Mouse (Mus musculus): Measurements from ENCODE around the gene Hlcs. TPM values are rescaled to one million over a fixed set of nuclear protein-coding genes. Genes with fewer than 3 reads are reported as not detected.
A peak's percentile ranks its signal among the peaks of the same experiment; 100 is the strongest.
"Not testable (repeated sequence)": the region's sequence is repeated elsewhere in the genome, so short reads cannot be mapped to it uniquely, and the experiment has no call there.

Gene Hlcs
- polyA plus RNA-seq (2015; fragmentation: Nextera tagmentation; extraction: Ambion mirVana) = 3.8 and 5.6 TPM in 2 replicates

DNA sequence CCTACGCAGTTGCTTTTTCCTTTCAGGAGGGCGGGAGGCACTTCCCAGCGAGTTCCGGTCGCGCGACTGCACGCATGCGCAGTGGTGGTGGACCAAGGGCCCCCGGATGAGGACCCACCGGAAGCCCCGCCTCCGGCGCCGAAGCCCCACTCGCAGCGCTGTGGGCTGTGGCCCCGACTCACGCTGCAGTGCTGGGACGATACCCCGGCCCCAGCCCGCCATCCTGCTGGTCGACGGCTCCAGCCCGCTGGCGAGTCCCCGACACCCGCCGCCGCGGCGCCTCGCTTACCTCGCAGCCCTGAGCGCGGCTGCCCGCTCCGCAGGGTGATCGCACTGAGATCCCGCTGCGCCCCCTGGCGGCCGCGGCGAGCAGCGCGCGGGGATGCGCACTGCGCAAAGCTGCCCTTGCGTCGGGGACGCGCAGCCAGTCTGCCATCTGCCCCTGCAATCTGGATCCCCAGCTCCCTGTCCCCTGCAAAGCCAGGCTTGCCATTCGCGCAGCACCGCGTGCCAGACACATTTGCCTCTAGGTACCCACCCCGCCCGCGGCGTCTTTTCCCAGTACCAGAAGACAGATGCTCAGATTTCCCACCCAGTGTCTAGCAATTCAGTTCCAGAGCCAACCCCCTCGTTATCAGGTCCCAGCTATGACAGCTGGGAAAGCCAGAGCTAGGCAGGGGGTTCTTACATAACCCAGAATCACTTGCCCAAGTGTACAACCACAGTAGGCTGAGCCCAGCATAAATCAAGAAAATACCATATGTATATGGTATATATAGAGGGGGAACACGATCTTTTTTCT, at the start of gene Hlcs:
Gene Hlcs, minus strand, starts transcription at position 343 of the 802 bp plus-strand sequence.
- DNase-seq (ENCODE audit: low spot score) = peak; percentile 97

DNA sequence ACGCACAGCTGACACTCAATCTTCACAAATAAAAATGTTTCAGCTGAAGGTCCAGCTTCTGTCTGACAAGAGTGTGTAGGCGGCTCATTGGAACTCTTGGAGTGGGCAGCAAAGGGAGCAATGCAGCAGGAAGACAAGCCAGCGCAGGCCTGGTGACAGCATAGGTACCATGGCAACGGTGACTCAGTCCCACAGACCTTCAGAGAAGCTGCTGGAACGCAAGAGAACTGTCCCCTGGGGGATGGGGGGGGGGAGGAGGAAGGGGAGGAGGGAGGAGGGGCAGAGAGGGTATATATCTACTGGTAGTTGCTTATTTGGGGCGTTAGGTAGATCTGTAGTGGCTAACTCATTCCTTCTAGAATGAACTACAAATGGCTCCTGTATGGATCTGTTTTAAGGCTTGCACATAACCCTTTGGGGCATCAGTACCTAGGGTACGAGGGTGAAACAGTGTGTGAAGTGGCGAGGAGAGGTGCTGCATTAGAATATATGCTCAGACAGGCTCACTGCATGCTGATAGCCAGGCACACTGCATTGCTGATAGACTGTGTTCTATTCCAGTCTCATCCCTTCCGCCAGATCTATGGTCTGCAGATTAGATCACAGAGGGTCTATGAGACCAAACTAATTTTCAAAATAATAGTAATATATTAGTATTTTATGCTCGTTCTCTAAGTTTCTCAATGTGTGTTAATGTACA, 49.0 kb upstream of the Hlcs start:
- DNase-seq (ENCODE audit: low spot score) = no peak

DNA sequence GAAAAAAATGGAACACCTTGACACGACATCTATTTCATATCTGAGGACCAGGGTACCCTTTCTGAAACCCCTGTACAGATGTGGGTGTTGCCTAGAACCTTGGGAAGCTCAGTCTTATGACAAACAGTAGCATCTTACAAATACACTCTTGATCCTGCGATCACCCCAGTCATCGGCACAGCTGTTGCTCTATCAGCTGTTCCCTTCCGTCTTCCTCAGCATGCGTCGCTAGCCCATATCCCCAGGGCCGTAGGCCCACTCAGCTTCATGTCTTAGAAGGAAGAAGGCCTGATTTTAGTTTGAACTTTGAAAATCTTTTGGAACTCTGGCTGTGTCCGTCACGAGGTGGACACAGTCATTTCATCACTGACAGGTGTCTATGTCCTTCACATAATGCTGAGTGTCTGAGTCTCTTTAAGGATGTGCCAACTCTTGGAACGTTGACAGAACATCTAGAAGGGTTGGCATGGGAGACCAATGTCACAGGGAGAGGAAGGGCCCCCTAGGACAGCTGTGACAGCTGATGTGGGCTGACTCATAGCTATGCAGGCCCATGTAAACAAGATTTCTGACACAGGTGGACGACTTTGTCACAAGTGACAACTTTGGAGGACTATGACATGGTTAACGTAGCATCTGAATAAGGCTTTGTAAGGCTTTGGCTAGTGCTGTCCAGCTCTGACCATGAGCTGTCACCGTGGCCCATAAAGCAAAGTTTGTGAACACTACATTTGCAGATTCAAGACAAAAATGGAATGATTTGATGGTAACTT, 47.4 kb upstream of the Hlcs start:
- DNase-seq (ENCODE audit: low spot score) = no peak

DNA sequence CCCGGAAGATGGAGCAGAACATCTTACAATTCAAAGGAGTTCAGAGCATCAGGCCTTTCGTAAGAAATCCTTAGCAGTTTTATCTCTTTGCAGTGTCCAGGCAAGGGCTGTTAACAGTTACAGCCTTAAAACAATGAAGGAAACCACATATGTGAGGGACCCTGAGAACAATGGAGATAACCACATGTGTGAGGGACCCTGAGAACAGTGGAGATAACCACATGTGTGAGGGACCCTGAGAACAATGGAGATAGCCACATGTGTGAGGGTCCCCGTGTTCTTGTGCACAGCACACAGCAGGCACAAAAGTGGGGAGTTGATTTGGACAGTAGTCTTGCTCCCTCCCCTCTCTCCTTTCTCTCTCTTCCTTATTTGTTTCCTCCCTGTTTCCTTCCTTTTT, 44.7 kb upstream of the Hlcs start:
- no peak for DNase-seq (ENCODE audit: low spot score)

DNA sequence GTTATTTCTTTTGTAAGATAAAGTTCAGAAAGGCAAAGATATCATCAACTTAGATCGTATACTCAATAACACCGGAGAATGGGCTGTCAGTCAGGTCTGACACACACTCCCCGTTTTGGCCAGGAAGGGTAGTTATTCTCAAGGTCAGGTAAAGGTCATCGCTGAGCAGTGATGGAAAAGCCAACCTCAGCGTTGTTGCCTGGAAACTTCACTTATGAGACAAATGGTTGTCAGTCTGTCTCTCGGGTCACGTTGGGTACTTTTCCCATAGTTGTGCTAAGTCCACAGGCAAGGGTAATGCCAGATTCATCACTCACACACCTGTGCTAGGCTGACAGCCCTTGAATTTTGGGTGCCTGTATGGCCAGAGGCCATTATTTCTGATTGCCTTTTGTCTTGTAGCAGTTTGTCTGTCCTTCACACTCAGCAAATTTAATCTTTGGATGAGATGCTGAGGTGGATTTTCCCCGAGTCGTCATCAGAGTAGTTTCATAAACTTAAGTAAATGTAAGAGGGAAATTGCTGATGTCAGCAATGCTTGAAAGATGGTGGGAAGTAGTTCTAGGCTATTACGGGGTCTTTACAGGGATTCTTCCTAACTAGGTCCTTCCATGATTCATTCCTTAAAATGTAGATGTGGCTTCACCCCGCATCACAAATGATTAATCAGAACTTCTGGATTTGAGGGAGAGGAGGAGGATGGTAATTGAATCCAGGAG, 43.6 kb upstream of the Hlcs start:
- DNase-seq (ENCODE audit: low spot score) = no peak

DNA sequence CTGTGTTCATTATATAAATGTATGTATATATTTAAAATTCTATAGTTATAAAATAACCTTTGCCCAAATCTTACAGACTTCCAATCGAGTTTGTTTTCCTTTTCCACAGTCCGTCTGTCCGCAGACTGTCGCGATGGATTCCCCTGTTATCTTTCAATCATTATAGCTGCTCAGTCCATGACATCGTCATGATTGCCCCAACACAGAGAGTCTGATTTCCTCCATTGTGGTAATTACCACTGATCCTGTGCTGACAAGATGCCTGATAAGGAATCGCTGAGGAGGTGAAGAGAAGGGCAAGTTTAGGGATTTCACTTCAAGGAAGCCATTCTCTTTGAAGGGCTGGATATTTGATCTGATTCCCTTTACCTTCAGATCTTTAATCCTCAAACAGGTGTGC, 42.7 kb upstream of the Hlcs start:
- DNase-seq (ENCODE audit: low spot score) = no peak

DNA sequence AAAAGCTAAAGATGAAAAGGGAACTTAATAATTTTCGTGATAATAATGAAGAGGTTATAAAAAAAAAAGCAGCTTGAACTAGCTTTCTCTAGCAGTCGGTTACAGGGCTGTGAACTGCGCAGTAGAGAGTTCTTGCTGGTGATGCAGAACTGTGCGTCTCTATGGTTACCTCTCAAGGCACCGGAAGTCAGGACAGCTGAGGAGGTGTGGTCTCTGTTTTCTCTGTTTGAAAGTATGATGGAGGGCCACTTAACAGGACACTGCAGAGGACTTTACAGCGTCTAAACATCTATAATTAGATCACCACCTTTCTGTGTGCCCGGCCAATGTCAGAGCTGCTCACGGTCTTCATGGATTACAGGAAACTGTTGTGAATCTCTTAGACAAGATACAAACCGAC, 41.1 kb upstream of the Hlcs start:
- DNase-seq (ENCODE audit: low spot score) = peak; percentile 69

DNA sequence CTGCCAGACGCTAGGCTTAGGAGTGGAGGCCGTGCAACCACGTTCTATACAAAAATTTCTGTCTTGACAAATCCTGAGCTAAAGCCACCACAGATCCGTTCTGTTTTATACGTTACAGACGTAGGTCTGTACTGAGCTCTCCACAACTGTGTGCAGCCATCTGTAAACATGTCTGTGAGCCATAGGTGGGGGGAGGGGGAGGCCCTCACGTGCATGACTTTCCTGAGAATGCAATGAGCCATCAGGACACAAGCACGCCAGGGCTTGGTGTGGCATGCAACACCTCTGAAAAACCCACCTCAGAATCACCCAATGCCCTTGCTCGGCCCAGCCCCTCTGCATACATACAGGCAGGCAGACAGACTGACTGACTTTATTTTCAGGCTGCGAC, 36.9 kb upstream of the Hlcs start:
- DNase-seq (ENCODE audit: low spot score) = no peak

DNA sequence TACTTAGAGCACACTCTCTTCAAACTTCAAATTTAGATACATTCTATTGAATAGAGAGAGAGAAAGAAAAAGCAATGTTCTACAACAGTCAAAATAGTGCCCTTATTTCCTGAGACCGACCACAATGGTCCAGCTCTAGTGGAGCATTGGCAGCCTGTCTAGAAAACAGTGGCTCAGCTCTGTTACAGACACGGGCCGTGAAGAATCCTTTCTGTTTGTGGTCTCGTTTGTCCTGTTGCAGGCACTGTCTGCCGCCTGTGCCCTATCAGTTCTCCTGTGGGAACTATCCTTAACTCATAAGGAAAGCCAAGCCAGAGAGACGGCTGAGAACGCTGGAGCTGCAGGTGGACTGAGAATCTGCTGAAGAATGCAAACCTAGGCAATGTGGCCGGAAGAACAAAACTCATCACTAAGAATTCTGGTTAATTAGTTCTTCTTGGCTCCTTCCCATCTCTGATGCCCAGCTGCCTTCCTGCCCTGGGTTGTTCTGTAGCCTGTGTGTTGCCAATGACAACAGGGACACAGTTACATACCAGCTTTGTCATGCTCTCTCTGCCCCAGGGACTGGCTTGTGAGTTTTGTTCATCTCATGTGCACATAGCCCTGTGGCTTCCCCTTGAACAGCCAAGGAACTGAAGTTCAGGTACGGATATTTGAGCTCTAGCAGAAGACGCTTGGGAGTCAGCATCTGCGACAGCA, 36.4 kb upstream of the Hlcs start:
- DNase-seq (ENCODE audit: low spot score) = no peak

DNA sequence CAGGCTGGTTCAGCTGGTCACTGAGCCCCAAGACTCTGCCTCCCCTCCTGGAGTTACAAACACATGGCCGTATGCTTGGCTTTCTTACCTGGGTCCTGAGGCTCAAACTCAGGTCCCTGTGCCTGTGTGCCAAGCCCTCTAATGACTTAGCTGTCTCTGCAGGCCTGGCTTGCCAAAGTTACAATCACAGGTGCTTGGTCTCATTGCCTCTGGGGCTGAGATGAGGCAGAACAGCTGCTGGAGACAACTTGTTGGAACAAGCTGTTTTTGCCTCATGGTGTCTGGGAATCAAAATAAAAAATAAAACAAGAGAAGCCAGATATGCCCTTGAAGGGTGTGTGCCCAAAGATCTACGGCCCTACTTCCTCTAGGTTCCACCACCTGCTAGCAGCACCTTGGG, 35.4 kb upstream of the Hlcs start:
- DNase-seq (ENCODE audit: low spot score) = no peak

DNA sequence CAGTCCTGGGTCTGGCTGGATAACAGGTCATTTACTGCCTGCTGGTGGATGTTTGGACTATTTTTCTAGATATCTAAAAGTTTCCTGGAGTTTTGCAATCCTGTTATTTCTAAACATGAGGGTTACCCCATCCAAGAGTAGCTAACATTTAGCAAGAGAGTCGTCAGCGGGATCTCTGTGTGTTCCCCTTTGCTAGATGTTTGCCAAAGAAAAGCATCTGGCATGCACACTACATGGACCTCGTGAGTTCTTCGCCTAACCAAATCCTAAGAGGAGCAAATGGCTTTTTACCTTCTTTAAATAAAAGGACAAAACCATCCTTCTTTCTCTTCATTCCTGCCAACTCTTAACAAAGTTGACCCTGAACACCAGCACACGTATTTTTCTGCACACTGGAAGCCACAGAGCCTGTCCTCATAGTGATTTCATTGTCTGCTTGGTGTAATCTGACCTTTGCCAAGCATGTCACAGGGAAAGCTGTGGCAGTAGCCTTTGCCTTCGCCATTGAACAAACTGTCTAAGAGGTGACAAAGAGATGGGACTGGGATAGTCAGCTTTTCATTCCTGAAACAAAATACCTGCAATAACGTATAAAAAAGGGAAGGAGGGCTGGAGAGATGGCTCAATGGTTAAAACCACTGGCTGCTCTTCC, 33.8 kb upstream of the Hlcs start:
- DNase-seq (ENCODE audit: low spot score) = no peak

DNA sequence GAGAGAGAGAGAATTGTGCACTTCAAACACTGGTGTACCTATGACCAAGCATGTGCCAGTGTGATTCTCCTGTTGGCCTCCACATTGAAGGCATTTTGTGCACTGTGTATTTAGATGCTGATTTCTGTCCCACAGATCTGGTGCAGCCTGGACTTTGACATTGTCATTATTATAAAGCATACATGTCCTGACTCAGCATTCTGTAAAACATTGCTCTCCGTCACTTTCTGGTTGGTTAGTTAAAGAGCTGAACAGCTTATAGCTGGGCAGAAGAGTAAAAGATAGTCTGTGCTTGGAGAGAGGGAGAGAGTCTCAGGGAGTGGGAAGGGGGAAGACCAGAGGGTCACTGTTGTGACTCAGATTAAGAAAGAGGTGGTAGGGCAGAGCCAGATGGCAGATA, 32.4 kb upstream of the Hlcs start:
- no peak for DNase-seq (ENCODE audit: low spot score)

DNA sequence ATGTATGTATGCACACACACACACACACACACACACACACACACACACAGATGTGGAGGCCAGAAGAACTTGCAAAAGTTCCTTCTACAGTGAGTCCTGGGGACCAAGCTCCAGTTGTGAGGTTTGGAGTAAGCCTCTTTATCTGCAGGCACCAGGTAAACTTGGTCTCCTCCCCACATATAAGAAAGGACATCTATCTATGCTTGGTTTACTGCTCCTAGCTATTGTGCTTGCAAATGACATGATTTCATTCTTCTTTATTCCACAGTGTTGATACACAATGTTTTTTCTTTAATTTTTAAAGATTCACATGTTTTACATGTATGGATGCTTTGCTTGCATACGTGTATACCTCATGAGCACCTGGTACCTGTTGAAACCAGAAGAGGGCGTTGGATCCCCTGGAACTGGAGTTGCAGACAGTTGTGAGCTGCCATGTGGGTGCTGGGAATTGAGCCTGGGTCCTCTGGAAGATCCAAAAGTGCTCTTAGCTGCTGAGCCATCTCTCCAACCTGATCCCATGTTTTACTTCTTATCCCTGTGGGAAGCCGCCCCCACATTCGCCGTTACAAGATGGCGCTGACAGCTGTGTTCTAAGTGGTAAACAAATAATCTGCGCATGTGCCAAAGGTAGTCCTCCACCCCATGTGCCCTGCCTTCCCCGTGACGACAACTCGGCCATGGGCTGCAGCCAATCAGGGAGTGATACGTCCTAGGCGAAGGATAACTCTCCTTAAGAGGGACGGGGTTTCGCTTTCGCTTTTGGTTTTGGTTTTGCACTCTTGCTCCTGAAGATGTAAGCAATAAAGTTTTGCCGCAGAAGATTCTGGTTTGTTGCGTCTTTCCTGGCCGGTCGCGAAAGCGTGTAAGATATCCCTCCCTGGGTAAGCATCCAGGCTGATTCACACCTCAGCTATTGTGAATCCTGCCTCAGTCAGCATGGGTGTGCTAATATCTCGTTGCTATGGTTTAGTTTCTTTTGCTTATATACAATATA, 26.1 kb upstream of the Hlcs start:
- DNase-seq (ENCODE audit: low spot score) = not testable (repeated sequence)

DNA sequence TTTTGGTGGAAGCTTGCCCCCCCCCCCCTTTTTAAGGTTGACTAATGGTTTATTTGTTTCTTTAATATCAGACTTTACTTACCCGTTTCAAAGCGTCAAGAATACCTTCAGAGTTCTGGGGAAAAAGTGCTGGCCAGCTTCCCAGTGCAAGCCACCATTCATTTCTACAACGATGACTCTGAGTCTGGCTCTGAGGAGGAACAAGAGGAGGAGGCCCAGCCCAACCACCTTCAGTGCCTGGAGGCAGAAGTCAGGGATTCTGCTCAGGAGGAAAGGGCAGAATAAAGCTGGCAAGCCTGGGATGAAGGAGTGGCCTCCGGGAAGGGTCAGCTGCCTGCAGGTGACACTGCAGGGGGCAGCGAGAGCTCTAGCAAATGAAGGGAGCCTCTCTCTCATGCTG, 22.3 kb upstream of the Hlcs start:
- no peak for DNase-seq (ENCODE audit: low spot score)

DNA sequence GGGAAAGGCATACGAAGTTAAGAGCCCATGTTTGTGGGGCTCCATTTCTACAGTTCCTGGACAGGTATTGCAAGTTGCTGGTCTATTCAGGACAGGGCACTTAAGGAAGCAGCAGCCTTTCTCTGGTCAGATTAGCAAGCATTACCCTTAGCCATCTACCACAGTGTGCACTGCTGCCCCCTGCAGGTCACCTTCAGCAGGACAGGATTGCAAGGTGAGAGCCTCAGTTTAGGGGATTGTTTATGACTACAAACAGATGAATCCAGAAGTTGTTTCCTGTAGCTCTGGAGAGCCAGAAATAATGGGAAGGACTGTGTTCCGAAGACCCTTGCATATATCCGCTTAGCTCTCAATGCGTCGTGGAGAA, 18.5 kb upstream of the Hlcs start:
- DNase-seq (ENCODE audit: low spot score) = peak; percentile 63

DNA sequence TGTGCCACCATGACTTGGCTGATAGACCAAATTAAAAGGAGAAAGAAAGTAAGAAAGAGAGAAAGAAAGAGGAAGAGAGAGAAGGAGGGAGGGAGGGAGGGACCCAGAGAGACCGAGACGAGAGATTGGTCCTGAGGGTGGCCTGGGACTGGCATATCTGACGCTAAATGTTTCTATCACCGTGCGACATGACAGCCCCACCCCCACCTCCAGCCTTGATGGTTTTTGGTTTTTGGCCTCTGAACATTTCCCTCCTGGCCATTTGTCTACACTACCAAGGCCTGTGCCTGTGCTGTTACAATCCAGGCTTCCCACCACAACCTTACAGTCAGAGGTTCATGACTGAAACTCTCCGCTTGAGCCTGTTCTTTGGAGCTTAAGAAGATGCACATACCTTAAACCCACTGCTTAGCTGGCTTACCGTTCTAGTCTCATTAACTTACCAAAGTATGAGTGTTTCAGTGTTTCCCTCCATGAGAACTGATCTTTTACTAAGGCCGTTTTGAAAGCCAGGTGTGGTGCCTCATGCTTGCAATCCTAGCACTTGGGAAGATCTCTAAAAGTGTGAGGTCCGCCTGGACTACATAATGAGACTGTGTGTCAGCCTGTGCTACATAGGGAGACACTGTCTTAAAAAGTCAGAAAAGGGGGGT, 18.0 kb upstream of the Hlcs start:
- DNase-seq (ENCODE audit: low spot score) = no peak

DNA sequence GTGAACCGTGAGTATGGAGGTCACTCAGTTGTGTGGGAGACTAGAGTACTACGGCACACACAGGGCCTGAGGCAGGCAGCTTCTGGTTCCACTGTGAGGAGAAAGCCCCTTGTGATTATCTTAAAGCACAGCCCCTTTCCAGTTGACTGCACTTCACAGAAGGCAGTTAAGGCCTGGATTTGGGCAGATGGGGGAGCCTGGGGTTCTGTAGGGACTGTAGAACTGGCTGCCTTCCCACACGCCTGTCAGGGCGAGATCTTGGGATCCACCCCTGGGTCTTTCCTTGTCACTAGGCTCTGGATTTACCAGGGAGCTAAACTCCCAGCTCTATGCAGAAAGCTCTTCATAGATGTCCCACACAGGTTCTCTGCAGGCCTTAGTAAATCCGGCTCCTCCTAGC, 17.1 kb upstream of the Hlcs start:
- no peak for DNase-seq (ENCODE audit: low spot score)
